Mouse (Mus musculus) heart, postnatal 0 days (tissue): Measurements from ENCODE around the gene Ugt2b35.
"Not testable (repeated sequence)": the region's sequence is repeated elsewhere in the genome, so short reads cannot be mapped to it uniquely, and the experiment has no call there.

Experiments used
- CTCF ChIP-seq: IDR thresholded peaks from 2 replicates; pipeline ENCODE4 v1.5.1; 2016; ENCODE audit warnings: antibody characterized with exemption, control low read depth, low read depth
- EP300 ChIP-seq: IDR thresholded peaks from 2 replicates; pipeline ENCODE4 v1.6.1; 2016; ENCODE audit warnings: antibody characterized with exemption, low read depth

- not testable (repeated sequence) for TF ChIP-seq CTCF, EP300
Observed at GRCm38 (mm10) chr5:86967271-86967670, 33.4 kb upstream of the Ugt2b35 start.
